22 mouse cellular contexts compared by ENCODE assay signal in genomic region chr7:17159011-17159410, GRCm38 (mm10). TPM values are rescaled to one million over a fixed set of nuclear protein-coding genes. Genes with fewer than 3 reads are reported as not detected.
DNase-seq lines count a peak whose midpoint lies in the region; ATAC-seq and TF ChIP-seq lines count a peak whose summit lies in the region.
"Had no signal": no experiment of that assay in that cellular context is flagged by ENCODE, and none has a peak within 500 bp of the region (broad histone marks: within the 10 kb centered on the region; RNA-seq: fewer than 3 reads in every experiment).

No protein-coding gene starts in this region.

- H3K27me3 ChIP-seq in heart, embryonic 11.5 days (ENCODE audit: control insufficient read depth, insufficient read depth, low read length), result no peaks in the 10 kb centered on the region
- no peaks in the 10 kb centered on the region for H3K27me3 ChIP-seq in lung, postnatal 0 days (replicated peaks; ENCODE audit: insufficient read depth, low read length)
- H3K27me3 ChIP-seq in thymus, adult 2 months (ENCODE audit: control insufficient read depth, insufficient read depth, low read length), result no peaks in the 10 kb centered on the region
- H3K27me3 ChIP-seq: heart, embryonic 13.5 days; hindbrain, embryonic 12.5 days; intestine, embryonic 15.5 days; neural tube, embryonic 15.5 days had no signal

- no peak for TF ChIP-seq CTCF in lung, postnatal 0 days (IDR thresholded peaks at IDR 0.05)
- no peak for TF ChIP-seq CTCF in thymus, adult 2 months (IDR thresholded peaks at IDR 0.05; ENCODE audit: borderline replicate concordance, control insufficient read depth, extremely low read depth, insufficient read depth, low read length, poor library complexity)

- H3K4me2 ChIP-seq in heart, embryonic 11.5 days, result no peak overlapping the region
- no peak overlapping the region for H3K4me2 ChIP-seq in lung, postnatal 0 days (replicated peaks; ENCODE audit: low read depth, low read length)
- H3K4me2 ChIP-seq: heart, embryonic 13.5 days; hindbrain, embryonic 12.5 days; intestine, embryonic 15.5 days; midbrain, embryonic 11.5 days; neural tube, embryonic 15.5 days had no signal

- no peak overlapping the region for H3K9ac ChIP-seq in heart, embryonic 11.5 days (ENCODE audit: low read depth, low read length)
- H3K9ac ChIP-seq in lung, postnatal 0 days (replicated peaks; ENCODE audit: low read depth), result no peak overlapping the region
- H3K9ac ChIP-seq: forebrain, postnatal 0 days; heart, embryonic 13.5 days; hindbrain, embryonic 12.5 days; intestine, embryonic 15.5 days; neural tube, embryonic 15.5 days had no signal

- H3K27ac ChIP-seq in heart, embryonic 11.5 days (ENCODE audit: low read depth, low read length), result no peak overlapping the region
- no peak overlapping the region for H3K27ac ChIP-seq in lung, postnatal 0 days (ENCODE audit: low read length)
- H3K27ac ChIP-seq in thymus, adult 2 months (ENCODE audit: control insufficient read depth, insufficient read depth, low read length), result no peak overlapping the region
- H3K27ac ChIP-seq: gastrocnemius, adult 2 months; heart, embryonic 13.5 days; hindbrain, embryonic 12.5 days; intestine, embryonic 15.5 days; neural tube, embryonic 15.5 days had no signal

- H3K9me3 ChIP-seq in heart, embryonic 11.5 days (replicated peaks; ENCODE audit: control insufficient read depth, low read length), result no peaks in the 10 kb centered on the region; the same call in none of the 2 replicates
- no peaks in the 10 kb centered on the region for H3K9me3 ChIP-seq in lung, postnatal 0 days (ENCODE audit: low read length)
- H3K9me3 ChIP-seq: intestine, embryonic 15.5 days had no signal

- H3K36me3 ChIP-seq in heart, embryonic 11.5 days (ENCODE audit: control insufficient read depth, insufficient read depth, low read length), result no peaks in the 10 kb centered on the region
- no peaks in the 10 kb centered on the region for H3K36me3 ChIP-seq in lung, postnatal 0 days (ENCODE audit: insufficient read depth, low read length)
- H3K36me3 ChIP-seq in thymus, adult 2 months (ENCODE audit: control insufficient read depth, insufficient read depth, low read length), result no peaks in the 10 kb centered on the region
- H3K36me3 ChIP-seq: heart, embryonic 13.5 days; hindbrain, embryonic 12.5 days; intestine, embryonic 15.5 days; neural tube, embryonic 15.5 days had no signal

- TF ChIP-seq EP300 in lung, postnatal 0 days (IDR thresholded peaks at IDR 0.05), result no peak

- peak; percentile 10 to 25 for DNase-seq in heart, adult 18-20 months
- DNase-seq in lung, postnatal 0 days (ENCODE audit: low spot score), result peak; percentile 9
- DNase-seq in lung, postnatal 14 days, result no peak
- peak; percentile 23 to 33 for DNase-seq in cerebellum, adult 18-20 months
- peak; percentile 27 for DNase-seq in kidney, postnatal 10 days
- no peak for DNase-seq in thymus, adult 2 months
- DNase-seq: adrenal gland, adult 2 months; forebrain, postnatal 0 days; gastrocnemius, adult 2 months; thymus, postnatal 25 days had no signal

- TF ChIP-seq POLR2A in thymus, adult 2 months (IDR thresholded peaks at IDR 0.05; ENCODE audit: control insufficient read depth, extremely low read depth, insufficient read depth, low read length, poor library complexity), result no peak

- H3K4me1 ChIP-seq in heart, embryonic 11.5 days (ENCODE audit: control insufficient read depth, insufficient read depth, low read length), result no peaks in the 10 kb centered on the region
- no peaks in the 10 kb centered on the region for H3K4me1 ChIP-seq in lung, postnatal 0 days (ENCODE audit: insufficient read depth, low read depth, low read length)
- H3K4me1 ChIP-seq in thymus, adult 2 months (replicated peaks; ENCODE audit: control insufficient read depth, insufficient read depth, low read length), result no peaks in the 10 kb centered on the region
- H3K4me1 ChIP-seq: heart, embryonic 13.5 days; hindbrain, embryonic 12.5 days; intestine, embryonic 15.5 days; neural tube, embryonic 15.5 days had no signal

- H3K4me3 ChIP-seq in heart, embryonic 11.5 days (ENCODE audit: low read depth, low read length), result no peak overlapping the region
- H3K4me3 ChIP-seq in lung, postnatal 0 days (ENCODE audit: low read depth, low read length), result no peak overlapping the region
- no peak overlapping the region for H3K4me3 ChIP-seq in thymus, adult 2 months (ENCODE audit: control insufficient read depth, insufficient read depth, low read length)
- H3K4me3 ChIP-seq: gastrocnemius, adult 2 months; heart, embryonic 13.5 days; hindbrain, embryonic 12.5 days; intestine, embryonic 15.5 days; neural tube, embryonic 15.5 days had no signal

- ATAC-seq in heart, embryonic 11.5 days (replicated peaks; ENCODE audit: insufficient number of reproducible peaks, low FRiP score, low TSS enrichment), result no peak
- ATAC-seq in lung, postnatal 0 days, result no peak
- ATAC-seq in erythroblast, adult 5-6 weeks (replicated peaks; ENCODE audit: low FRiP score, poor library complexity, severe bottlenecking), result no peak
- ATAC-seq: forebrain, postnatal 0 days; intestine, embryonic 15.5 days had no signal

- whole genome bisulfite sequencing in heart, embryonic 11.5 days (ENCODE audit: insufficient replicate concordance), result 63% methylated on average over 7 of the region's 7 CpGs
- 66% methylated on average over 7 of the region's 7 CpGs for WGBS in lung, postnatal 0 days
- 87% methylated on average over 7 of the region's 7 CpGs for WGBS in thymus, adult 2 months

RNA-seq across cellular contexts. Expression of gene Ceacam3, which starts 8.9 kb away (rescaled TPM):
- total RNA-seq in heart, adult 18-20 months (2021), result not detected
- polyA plus RNA-seq in heart, embryonic 11.5 days (2014; fragmentation: Nextera tagmentation; extraction: Ambion mirVana), result not detected in 2 replicates
- not detected in 2 replicates for polyA plus RNA-seq in lung, postnatal 0 days (2015; fragmentation: Nextera tagmentation; extraction: Ambion mirVana)
- total RNA-seq in erythroblast, adult 5-6 weeks (2015; ENCODE audit: low replicate concordance), result not detected in 2 replicates
- 0.28 TPM in 1 of 2 replicates, not detected in the other for total RNA-seq in erythroblast, adult 5-6 weeks (2017; ENCODE audit: low replicate concordance)
- polyA plus RNA-seq in thymus, adult 2 months (2012; rRNA removed), result not detected in 2 replicates
- total RNA-seq: adrenal gland, adult 2 months; gastrocnemius, adult 2 months; left cerebral cortex, postnatal 14 days; liver, adult 2 months had no signal
- polyA plus RNA-seq: adrenal gland, adult 2 months; C2C12; forebrain, postnatal 0 days; heart, embryonic 13.5 days; hindbrain, embryonic 12.5 days; intestine, embryonic 15.5 days; liver, adult 2 months; midbrain, embryonic 11.5 days; neural tube, embryonic 15.5 days; stomach, embryonic 14.5 days had no signal

RNA-seq across cellular contexts. Expression of gene Psg29, which starts 44.3 kb away (rescaled TPM):
- not detected for total RNA-seq in heart, adult 18-20 months (2021)
- not detected in 2 replicates for polyA plus RNA-seq in heart, embryonic 11.5 days (2014; fragmentation: Nextera tagmentation; extraction: Ambion mirVana)
- polyA plus RNA-seq in lung, postnatal 0 days (2015; fragmentation: Nextera tagmentation; extraction: Ambion mirVana), result not detected in 2 replicates
- not detected in 2 replicates for total RNA-seq in erythroblast, adult 5-6 weeks (2015; ENCODE audit: low replicate concordance)
- total RNA-seq in erythroblast, adult 5-6 weeks (2017; ENCODE audit: low replicate concordance), result not detected in 2 replicates
- polyA plus RNA-seq in thymus, adult 2 months (2012; rRNA removed), result not detected in 2 replicates
- total RNA-seq: adrenal gland, adult 2 months; gastrocnemius, adult 2 months; left cerebral cortex, postnatal 14 days; liver, adult 2 months had no signal
- polyA plus RNA-seq: adrenal gland, adult 2 months; C2C12; forebrain, postnatal 0 days; heart, embryonic 13.5 days; hindbrain, embryonic 12.5 days; intestine, embryonic 15.5 days; liver, adult 2 months; lung, embryonic 16.5 days; midbrain, embryonic 11.5 days; neural tube, embryonic 15.5 days; stomach, embryonic 14.5 days had no signal

Comparison
In these comparisons a context has a peak if more than half of its experiments do, and no peak if none do; other contexts are left out.
1. DNase-seq: peak in heart, adult 18-20 months (2 of 2), lung, postnatal 0 days (single experiment), cerebellum, adult 18-20 months (2 of 2) and kidney, postnatal 10 days (single experiment); none in lung, postnatal 14 days (single experiment) and thymus, adult 2 months (single experiment).